Mouse (Mus musculus) stomach, postnatal 0 days (tissue): ENCODE measurements around the gene Bicd2. TPM values are rescaled to one million over a fixed set of nuclear protein-coding genes. Genes with fewer than 3 reads are reported as not detected.
A peak's percentile ranks its signal among the peaks of the same experiment; 100 is the strongest.

Experiments
- ATAC-seq: fragments of 200-750 bp; cut with Nextera tagmentation; 2 replicates; pipeline ENCODE4 v1.8.0; 2017; ENCODE audit not compliant: low FRiP score, low TSS enrichment
- DNase-seq: peaks from one replicate; pipeline ENCODE4 v3.0.0-alpha.2; 2016; ENCODE audit warnings: low spot score
- H3K27ac ChIP-seq: fragments of 300-500 bp; sonication (generic); replicated peaks from 2 replicates; pipeline ENCODE4 v1.5.1; 2014; ENCODE audit warnings: mild to moderate bottlenecking, control low read depth
- H3K27me3 ChIP-seq: fragments of 300-500 bp; sonication (generic); 2 replicates; pipeline ENCODE4 v1.6.1; 2014; ENCODE audit warnings: low read length; ENCODE audit not compliant: control insufficient read depth, insufficient read depth
- H3K36me3 ChIP-seq: fragments of 300-500 bp; sonication (generic); 2 replicates; pipeline ENCODE4 v1.6.1; 2014; ENCODE audit warnings: low read length, mixed read lengths; ENCODE audit not compliant: control insufficient read depth, insufficient read depth
- H3K4me1 ChIP-seq: fragments of 300-500 bp; sonication (generic); replicated peaks from 2 replicates; pipeline ENCODE4 v1.6.1; 2014; ENCODE audit warnings: antibody characterized with exemption; ENCODE audit not compliant: control insufficient read depth, insufficient read depth
- H3K4me2 ChIP-seq: fragments of 300-500 bp; sonication (generic); replicated peaks from 2 replicates; pipeline ENCODE4 v1.6.1; 2014; ENCODE audit warnings: low read depth, mild to moderate bottlenecking, control low read depth, moderate library complexity
- H3K4me3 ChIP-seq: fragments of 300-500 bp; sonication (generic); 2 replicates; pipeline ENCODE4 v1.5.1; 2014; ENCODE audit warnings: low read depth, low read length, control low read depth
- H3K9ac ChIP-seq: fragments of 300-500 bp; sonication (generic); 2 replicates; pipeline ENCODE4 v1.6.1; 2014; ENCODE audit warnings: mild to moderate bottlenecking, low read length, control low read depth, mixed read lengths
- H3K9me3 ChIP-seq: fragments of 300-500 bp; sonication (generic); 2 replicates; pipeline ENCODE4 v1.6.1; 2016; ENCODE audit warnings: low read length; ENCODE audit not compliant: control insufficient read depth
- CTCF ChIP-seq: IDR thresholded peaks from 2 replicates; pipeline ENCODE4 v1.5.1; 2016; ENCODE audit warnings: antibody characterized with exemption, low read depth, mild to moderate bottlenecking, moderate library complexity
- EP300 ChIP-seq: optimal IDR thresholded peaks from 2 replicates; pipeline ENCODE3; 2016; ENCODE audit warnings: antibody characterized with exemption
- WGBS: fragments of 180-500 bp; shearing (Covaris S2); extraction: QIAGEN DNeasy Blood & Tissue Kit; methylation state at CpG from one replicate; pipeline ENCODE4 v1.1.7; 2014; 5-methylcytosine and 5-hydroxymethylcytosine counted together
- polyA plus RNA-seq: library from polyadenylated mRNA; unstranded; fragments of >200 nt; fragmentation: Nextera tagmentation; extraction: Ambion mirVana; gene quantifications from 2 replicates; pipeline ENCODE4 v1.2.1, GENCODE M21; 2015

Gene Bicd2
- polyA plus RNA-seq, 1 experiment from 2014 or later: 19.6 TPM

- Histone ChIP-seq H3K4me3 (no peak overlapping the region), H3K9me3 (no peaks in the 10 kb centered on the region), H3K4me2 (no peak overlapping the region), H3K9ac (no peak overlapping the region), H3K36me3 (no peaks in the 10 kb centered on the region), H3K4me1 (no peaks in the 10 kb centered on the region; the same call in none of the 2 replicates), H3K27me3 (no peaks in the 10 kb centered on the region), H3K27ac (no peak overlapping the region)
- ATAC-seq (no peak), DNase-seq (no peak)
- TF ChIP-seq EP300: no peak
- no peak for TF ChIP-seq CTCF
- 65% methylated on average over 3 of the region's 3 CpGs for WGBS
Measured at GRCm38 (mm10) chr13:49321452-49321851, 19.9 kb upstream of the Bicd2 start.

DNA sequence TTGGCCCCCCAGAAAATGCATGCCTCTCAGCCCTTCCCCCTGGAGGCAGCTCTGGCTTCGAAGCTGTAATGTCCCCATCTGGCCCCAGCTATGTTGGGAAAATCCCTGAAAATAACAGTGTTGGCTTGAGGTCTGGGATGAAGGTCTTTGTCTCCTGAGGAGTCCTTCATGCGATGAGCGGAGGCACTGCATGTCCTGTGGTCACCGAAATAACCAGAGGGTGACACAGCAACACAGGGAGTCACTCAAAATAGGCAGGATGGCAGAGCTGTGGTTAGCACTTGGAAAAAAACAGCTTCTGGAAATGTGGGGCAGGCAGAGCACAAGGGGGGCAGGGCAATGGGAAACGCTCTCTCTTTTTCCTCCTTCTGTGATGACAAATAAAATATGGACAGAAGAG lies 19.2 kb upstream of the Bicd2 start:
- no peak for ATAC-seq
- H3K36me3 ChIP-seq: no peaks in the 10 kb centered on the region
- no peak for DNase-seq
- H3K27me3 ChIP-seq: no peaks in the 10 kb centered on the region
- no peak overlapping the region for H3K9ac ChIP-seq
- no peak overlapping the region for H3K4me2 ChIP-seq
- H3K4me3 ChIP-seq: no peak overlapping the region
- TF ChIP-seq CTCF: no peak
- TF ChIP-seq EP300: no peak
- H3K9me3 ChIP-seq: no peaks in the 10 kb centered on the region
- H3K27ac ChIP-seq: no peak overlapping the region
- whole genome bisulfite sequencing: 67% methylated on average over 5 of the region's 5 CpGs
- H3K4me1 ChIP-seq: no peaks in the 10 kb centered on the region; the same call in none of the 2 replicates

DNA sequence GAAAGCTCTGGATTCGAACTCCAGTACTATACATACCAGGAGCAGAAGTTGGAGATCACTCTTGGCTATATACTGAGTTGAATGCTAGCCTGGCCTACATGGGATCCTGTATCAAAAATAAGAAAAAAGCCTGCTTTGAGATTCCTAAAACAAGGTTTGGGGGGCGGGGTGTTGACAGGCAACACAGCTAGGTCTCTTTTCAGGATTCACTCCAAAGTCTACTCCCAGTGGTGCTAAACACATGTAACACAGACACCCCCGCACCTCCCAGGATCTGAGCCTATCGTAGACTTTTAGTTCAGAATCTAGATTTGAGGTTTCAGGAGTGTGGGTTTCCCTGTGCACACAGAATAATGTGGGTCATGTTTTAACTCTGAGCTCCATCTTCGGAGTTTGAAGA lies 18.6 kb upstream of the Bicd2 start:
- H3K4me2 ChIP-seq: no peak overlapping the region
- no peak overlapping the region for H3K9ac ChIP-seq
- 80% methylated on average over 5 of the region's 5 CpGs for WGBS
- H3K27ac ChIP-seq: no peak overlapping the region
- TF ChIP-seq EP300 (no peak), CTCF (no peak)
- no peaks in the 10 kb centered on the region; the same call in 1 of the 2 replicates for H3K4me1 ChIP-seq
- H3K36me3 ChIP-seq: no peaks in the 10 kb centered on the region
- no peak overlapping the region for H3K4me3 ChIP-seq
- no peaks in the 10 kb centered on the region for H3K9me3 ChIP-seq
- H3K27me3 ChIP-seq: no peaks in the 10 kb centered on the region
- DNase-seq (no peak), ATAC-seq (no peak)

DNA sequence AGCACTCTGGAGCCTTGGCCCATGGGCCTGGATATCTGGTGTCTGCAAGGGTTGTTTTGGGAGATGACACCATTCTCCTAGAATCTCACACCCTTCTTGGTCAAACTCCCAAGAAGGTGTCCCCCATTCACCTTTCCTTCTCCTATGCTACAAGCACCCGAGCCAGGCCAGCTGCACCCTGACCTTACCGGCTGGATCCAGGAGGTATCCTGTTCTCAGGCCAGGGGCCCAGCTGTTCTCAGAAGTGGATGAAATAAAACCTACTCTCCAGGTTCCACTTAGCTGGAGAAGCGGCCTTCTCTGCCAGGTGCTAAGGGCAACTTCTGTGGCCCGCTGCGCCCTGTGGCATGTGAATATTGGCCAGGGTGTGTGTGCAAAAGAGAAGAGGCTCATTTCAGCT lies 16.5 kb upstream of the Bicd2 start:
- H3K36me3 ChIP-seq: no peaks in the 10 kb centered on the region
- H3K27ac ChIP-seq: no peak overlapping the region
- no peak for ATAC-seq
- whole genome bisulfite sequencing: 82% methylated on average over 5 of the region's 5 CpGs
- H3K4me3 ChIP-seq: no peak overlapping the region
- no peaks in the 10 kb centered on the region for H3K27me3 ChIP-seq
- TF ChIP-seq EP300: no peak
- no peak for TF ChIP-seq CTCF
- DNase-seq: no peak
- H3K4me1 ChIP-seq: no peaks in the 10 kb centered on the region; the same call in 1 of the 2 replicates
- no peak overlapping the region for H3K4me2 ChIP-seq
- H3K9ac ChIP-seq: no peak overlapping the region
- H3K9me3 ChIP-seq: no peaks in the 10 kb centered on the region

- no peaks in the 10 kb centered on the region for H3K4me1 ChIP-seq
- peak; percentile 62 for DNase-seq
- no peak overlapping the region for H3K9ac ChIP-seq
- H3K36me3 ChIP-seq: no peaks in the 10 kb centered on the region
- H3K9me3 ChIP-seq: no peaks in the 10 kb centered on the region
- H3K27ac ChIP-seq: no peak overlapping the region
- peak; percentile 66 for ATAC-seq
- no peak overlapping the region for H3K4me3 ChIP-seq
- 54% methylated on average over 6 of the region's 6 CpGs for WGBS
- peak; percentile 88 for TF ChIP-seq CTCF
- no peak for TF ChIP-seq EP300
- H3K27me3 ChIP-seq: no peaks in the 10 kb centered on the region
- no peak overlapping the region for H3K4me2 ChIP-seq
Measured at GRCm38 (mm10) chr13:49326246-49327206, 14.9 kb upstream of the Bicd2 start.

DNA sequence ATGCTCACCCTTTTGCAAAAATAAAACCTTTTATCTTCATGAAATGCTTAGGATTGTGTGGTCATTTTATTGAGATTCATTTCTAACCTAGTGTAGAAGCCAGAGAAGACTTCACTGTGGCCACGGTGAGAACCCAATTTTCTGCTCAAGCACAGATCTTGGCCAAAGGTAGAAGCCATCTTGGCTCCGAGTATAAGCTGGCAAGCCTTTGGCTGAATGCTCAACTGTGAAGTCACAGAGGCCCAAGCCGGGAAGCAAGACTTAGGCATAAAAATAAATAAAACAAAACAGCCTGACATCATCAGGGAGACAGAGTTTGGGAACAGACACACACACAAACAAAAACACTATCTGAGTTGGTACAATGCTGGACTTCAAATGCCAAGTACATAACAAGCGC lies 13.3 kb upstream of the Bicd2 start:
- Histone ChIP-seq H3K27ac (no peak overlapping the region), H3K4me3 (no peak overlapping the region), H3K4me2 (no peak overlapping the region), H3K36me3 (no peaks in the 10 kb centered on the region), H3K4me1 (no peaks in the 10 kb centered on the region), H3K9ac (no peak overlapping the region), H3K9me3 (no peaks in the 10 kb centered on the region), H3K27me3 (no peaks in the 10 kb centered on the region)
- DNase-seq (no peak), ATAC-seq (no peak)
- WGBS: 65% methylated on average over 4 of the region's 4 CpGs
- TF ChIP-seq CTCF: no peak
